Mouse (Mus musculus): Measurements from ENCODE around the gene Plpp3. TPM values are rescaled to one million over a fixed set of nuclear protein-coding genes. Genes with fewer than 3 reads are reported as not detected.

Plpp3 gene
- polyA plus RNA-seq, 1 experiment from 2014 or later: 66.4 TPM

DNA sequence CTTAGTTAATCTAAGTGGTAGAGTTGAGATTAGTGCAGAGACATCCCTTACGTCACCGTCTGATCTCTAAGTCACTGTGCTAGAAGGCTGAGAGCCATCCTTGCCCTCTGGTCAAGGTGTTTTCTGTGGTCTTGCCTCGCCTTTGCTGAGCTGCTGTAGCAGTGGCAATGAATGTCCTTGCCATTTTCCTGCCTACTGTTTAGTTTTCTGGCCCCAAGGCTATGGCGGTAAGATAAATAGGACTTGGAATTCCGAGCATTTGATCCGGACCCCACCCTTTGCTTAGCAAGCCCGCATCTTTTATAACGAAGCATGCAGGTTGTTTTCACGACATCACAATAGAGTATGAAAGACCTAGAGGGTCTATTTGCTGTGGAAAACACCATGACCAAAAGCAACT lies 38.1 kb downstream of the Plpp3 start:
- ATAC-seq (ENCODE audit: low FRiP score, low read depth): no peak
- Histone ChIP-seq H3K27ac (replicated peaks) (no peak overlapping the region), H3K9me3 (no peaks in the 10 kb centered on the region), H3K4me2 (replicated peaks) (no peak overlapping the region), H3K9ac (replicated peaks) (no peak overlapping the region), H3K4me3 (no peak overlapping the region), H3K4me1 (peaks cover 39% of the 10 kb centered on the region), H3K36me3 (peaks cover 22% of the 10 kb centered on the region), H3K27me3 (no peaks in the 10 kb centered on the region)
- WGBS: 82% methylated on average over 9 of the region's 9 CpGs

- no peak overlapping the region for H3K4me3 ChIP-seq
- no peak overlapping the region for H3K27ac ChIP-seq (replicated peaks)
- 93% methylated on average over 9 of the region's 9 CpGs for WGBS
- peaks cover 22% of the 10 kb centered on the region for H3K36me3 ChIP-seq
- no peaks in the 10 kb centered on the region for H3K27me3 ChIP-seq
- ATAC-seq (ENCODE audit: low FRiP score, low read depth): no peak
- no peak overlapping the region for H3K4me2 ChIP-seq (replicated peaks)
- H3K9me3 ChIP-seq: no peaks in the 10 kb centered on the region
- peaks cover 39% of the 10 kb centered on the region for H3K4me1 ChIP-seq
- H3K9ac ChIP-seq (replicated peaks): no peak overlapping the region
These were observed 39.0 kb downstream of the Plpp3 start for GRCm38 (mm10) chr4:105196099-105196498.

- Histone ChIP-seq H3K27me3 (no peaks in the 10 kb centered on the region), H3K4me3 (no peak overlapping the region), H3K27ac (replicated peaks) (no peak overlapping the region), H3K4me2 (replicated peaks) (no peak overlapping the region), H3K4me1 (peaks cover 38% of the 10 kb centered on the region), H3K9ac (replicated peaks) (no peak overlapping the region), H3K36me3 (peaks cover 22% of the 10 kb centered on the region), H3K9me3 (no peaks in the 10 kb centered on the region)
- 90% methylated on average over 9 of the region's 9 CpGs for WGBS
- ATAC-seq (ENCODE audit: low FRiP score, low read depth): no peak
These were observed 40.0 kb downstream of the Plpp3 start for GRCm38 (mm10) chr4:105196993-105197765.

- no peak overlapping the region for H3K4me2 ChIP-seq (replicated peaks)
- H3K4me3 ChIP-seq: no peak overlapping the region
- no peaks in the 10 kb centered on the region for H3K27me3 ChIP-seq
- H3K4me1 ChIP-seq: peaks cover 41% of the 10 kb centered on the region
- H3K27ac ChIP-seq (replicated peaks): no peak overlapping the region
- 90% methylated on average over 5 of the region's 5 CpGs for WGBS
- no peaks in the 10 kb centered on the region for H3K9me3 ChIP-seq
- H3K9ac ChIP-seq (replicated peaks): no peak overlapping the region
- H3K36me3 ChIP-seq: peaks cover 22% of the 10 kb centered on the region
- ATAC-seq (ENCODE audit: low FRiP score, low read depth): no peak
These were observed 41.5 kb downstream of the Plpp3 start for GRCm38 (mm10) chr4:105198696-105199095.

- H3K4me3 ChIP-seq: no peak overlapping the region
- H3K9ac ChIP-seq (replicated peaks): no peak overlapping the region
- no peak overlapping the region for H3K4me2 ChIP-seq (replicated peaks)
- H3K27me3 ChIP-seq: no peaks in the 10 kb centered on the region
- peaks cover 22% of the 10 kb centered on the region for H3K36me3 ChIP-seq
- ATAC-seq (ENCODE audit: low FRiP score, low read depth): no peak
- peaks cover 41% of the 10 kb centered on the region for H3K4me1 ChIP-seq
- 85% methylated on average over 8 of the region's 8 CpGs for WGBS
- no peak overlapping the region for H3K27ac ChIP-seq (replicated peaks)
- H3K9me3 ChIP-seq: no peaks in the 10 kb centered on the region
These were observed 42.2 kb downstream of the Plpp3 start for GRCm38 (mm10) chr4:105199345-105199744.

DNA sequence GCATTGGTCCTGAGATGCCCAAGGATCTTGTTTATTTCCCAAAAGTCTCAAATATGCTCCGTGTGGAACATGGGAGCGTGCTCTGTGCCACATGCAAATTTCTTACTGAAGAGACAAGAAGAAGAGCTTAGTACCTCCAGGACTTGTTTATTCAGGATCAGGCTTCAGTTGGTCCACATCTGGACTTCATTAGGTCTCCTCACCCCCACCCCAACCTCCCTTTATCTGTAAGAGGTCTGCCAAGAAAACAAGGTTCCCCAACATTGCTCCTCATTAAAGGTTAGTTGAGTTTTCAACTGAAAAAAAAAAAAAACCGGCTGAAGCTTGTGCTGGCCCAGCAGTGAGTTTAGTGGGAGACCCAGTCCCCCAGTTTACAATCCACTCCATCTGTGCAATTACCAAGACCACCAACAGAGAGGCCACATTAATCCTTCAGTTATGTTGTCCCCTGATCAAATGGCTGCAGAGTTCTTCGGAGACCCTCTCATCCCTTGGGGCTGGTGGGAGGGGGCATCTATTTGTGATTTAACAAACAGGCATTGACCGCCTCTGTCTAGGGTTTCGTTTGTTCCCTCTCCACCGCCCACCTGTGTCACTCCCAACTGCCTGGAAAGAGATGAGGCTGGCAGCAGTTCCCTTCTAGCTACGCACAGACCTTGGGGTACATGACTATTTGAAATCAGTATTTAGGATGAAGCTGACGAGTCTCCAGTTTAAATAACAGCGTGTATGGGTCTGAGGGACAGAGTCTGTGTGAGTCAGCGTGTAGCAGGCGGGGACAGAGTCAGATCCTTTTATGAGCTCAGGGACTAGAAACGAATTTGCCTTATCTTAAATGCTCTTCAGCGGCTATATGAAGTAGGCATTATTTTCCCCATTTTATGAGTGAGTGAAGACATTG lies 43.7 kb downstream of the Plpp3 start:
- 40% methylated on average over 14 of the region's 14 CpGs for WGBS
- peaks cover 50% of the 10 kb centered on the region for H3K4me1 ChIP-seq

DNA sequence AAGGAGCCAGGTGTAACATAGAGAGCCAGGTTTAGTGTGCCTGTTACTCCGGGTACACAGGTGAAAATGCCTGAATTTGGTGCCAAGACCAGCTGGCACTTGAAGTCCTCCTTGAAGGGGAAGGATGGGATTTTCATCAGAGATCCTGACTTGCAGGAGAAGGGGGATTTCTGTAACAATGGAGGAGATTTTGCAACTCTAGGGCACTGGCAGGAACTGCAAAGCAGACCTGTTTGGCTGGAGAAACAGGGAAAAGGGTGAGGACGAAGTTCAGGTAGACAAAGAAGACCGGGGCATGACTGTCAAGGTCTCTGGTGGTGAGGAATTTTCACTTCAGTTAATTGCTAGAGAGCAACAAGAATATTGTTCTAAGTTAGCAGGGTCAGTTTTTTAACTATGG lies 45.3 kb downstream of the Plpp3 start:
- Histone ChIP-seq H3K36me3 (peaks cover 13% of the 10 kb centered on the region), H3K4me3 (no peak overlapping the region), H3K9ac (replicated peaks) (no peak overlapping the region), H3K4me2 (replicated peaks) (no peak overlapping the region), H3K4me1 (peaks cover 61% of the 10 kb centered on the region), H3K27ac (replicated peaks) (no peak overlapping the region), H3K27me3 (no peaks in the 10 kb centered on the region), H3K9me3 (no peaks in the 10 kb centered on the region)
- WGBS: 88% methylated on average over 3 of the region's 3 CpGs
- no peak for ATAC-seq (ENCODE audit: low FRiP score, low read depth)

More for the DNA sequence above, 43.7 kb downstream of the Plpp3 start:
- H3K4me2 ChIP-seq (replicated peaks): no peak overlapping the region
- no peaks in the 10 kb centered on the region for H3K9me3 ChIP-seq
- H3K27ac ChIP-seq (replicated peaks): no peak overlapping the region
- no peak overlapping the region for H3K9ac ChIP-seq (replicated peaks)
- H3K36me3 ChIP-seq: peaks cover 13% of the 10 kb centered on the region
- no peak overlapping the region for H3K4me3 ChIP-seq
- ATAC-seq (ENCODE audit: low FRiP score, low read depth): peak; percentile 54; the same call in 1 of the 2 replicates
- H3K27me3 ChIP-seq: no peaks in the 10 kb centered on the region

- no peaks in the 10 kb centered on the region for H3K9me3 ChIP-seq
- no peak overlapping the region for H3K27ac ChIP-seq (replicated peaks)
- H3K4me3 ChIP-seq: no peak overlapping the region
- no peak overlapping the region for H3K4me2 ChIP-seq (replicated peaks)
- 91% methylated on average over 2 of the region's 2 CpGs for WGBS
- peaks cover 8% of the 10 kb centered on the region for H3K36me3 ChIP-seq
- H3K9ac ChIP-seq (replicated peaks): no peak overlapping the region
- peaks cover 61% of the 10 kb centered on the region for H3K4me1 ChIP-seq
- H3K27me3 ChIP-seq: no peaks in the 10 kb centered on the region
- ATAC-seq (ENCODE audit: low FRiP score, low read depth): no peak
These were observed 46.2 kb downstream of the Plpp3 start for GRCm38 (mm10) chr4:105203303-105203761.

- WGBS: 62% methylated on average over 9 of the region's 9 CpGs
- no peak overlapping the region for H3K9ac ChIP-seq (replicated peaks)
- H3K36me3 ChIP-seq: peaks cover 12% of the 10 kb centered on the region
- ATAC-seq (ENCODE audit: low FRiP score, low read depth): no peak
- peaks cover 61% of the 10 kb centered on the region for H3K4me1 ChIP-seq
- no peaks in the 10 kb centered on the region for H3K27me3 ChIP-seq
- H3K4me3 ChIP-seq: no peak overlapping the region
- no peak overlapping the region for H3K27ac ChIP-seq (replicated peaks)
- no peaks in the 10 kb centered on the region for H3K9me3 ChIP-seq
- H3K4me2 ChIP-seq (replicated peaks): no peak overlapping the region
These were observed 46.9 kb downstream of the Plpp3 start for GRCm38 (mm10) chr4:105204071-105204470.

- WGBS: 69% methylated on average over 15 of the region's 15 CpGs
- H3K4me1 ChIP-seq: peaks cover 55% of the 10 kb centered on the region
These were observed 48.1 kb downstream of the Plpp3 start for GRCm38 (mm10) chr4:105205045-105205851.

DNA sequence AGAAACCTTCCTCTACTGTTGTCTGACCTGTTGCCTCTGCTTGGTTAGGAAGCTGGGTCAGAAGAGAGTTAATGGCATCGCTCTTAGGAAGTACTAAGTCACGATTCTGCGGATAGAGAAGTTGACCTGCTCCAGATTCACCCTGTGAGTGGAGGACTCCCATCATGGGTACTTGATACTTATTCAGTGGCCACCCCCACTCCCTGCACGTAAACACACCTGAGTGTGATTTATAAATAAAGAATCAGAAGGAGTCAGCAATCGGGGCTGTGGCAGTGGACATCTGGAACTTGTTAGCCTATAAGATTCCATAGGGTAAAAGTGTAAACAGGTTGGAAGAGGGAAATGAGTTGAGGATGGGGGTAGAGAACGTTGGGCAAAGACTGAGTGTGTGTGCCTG lies 49.0 kb downstream of the Plpp3 start:
- H3K4me1 ChIP-seq: peaks cover 47% of the 10 kb centered on the region

More at GRCm38 (mm10) chr4:105205045-105205851, 48.1 kb downstream of the Plpp3 start:
- Histone ChIP-seq H3K9me3 (no peaks in the 10 kb centered on the region), H3K27ac (replicated peaks) (no peak overlapping the region; the same call in 1 of the 2 replicates), H3K9ac (replicated peaks) (no peak overlapping the region), H3K4me2 (replicated peaks) (no peak overlapping the region), H3K4me3 (no peak overlapping the region), H3K27me3 (no peaks in the 10 kb centered on the region), H3K36me3 (peaks cover 14% of the 10 kb centered on the region)
- no peak for ATAC-seq (ENCODE audit: low FRiP score, low read depth)

More for the DNA sequence above, 49.0 kb downstream of the Plpp3 start:
- 82% methylated on average over 6 of the region's 6 CpGs for WGBS
- no peak overlapping the region for H3K4me3 ChIP-seq
- peaks cover 21% of the 10 kb centered on the region for H3K36me3 ChIP-seq
- H3K27me3 ChIP-seq: no peaks in the 10 kb centered on the region
- no peak overlapping the region for H3K4me2 ChIP-seq (replicated peaks)
- ATAC-seq (ENCODE audit: low FRiP score, low read depth): no peak
- no peaks in the 10 kb centered on the region for H3K9me3 ChIP-seq
- H3K9ac ChIP-seq (replicated peaks): no peak overlapping the region
- H3K27ac ChIP-seq (replicated peaks): no peak overlapping the region

Measured in midbrain, embryonic 12.5 days (tissue).